Mouse (Mus musculus): ENCODE data around the gene Rad51b.
"Not testable (repeated sequence)": the region's sequence is repeated elsewhere in the genome, so short reads cannot be mapped to it uniquely, and the experiment has no call there.

DNA sequence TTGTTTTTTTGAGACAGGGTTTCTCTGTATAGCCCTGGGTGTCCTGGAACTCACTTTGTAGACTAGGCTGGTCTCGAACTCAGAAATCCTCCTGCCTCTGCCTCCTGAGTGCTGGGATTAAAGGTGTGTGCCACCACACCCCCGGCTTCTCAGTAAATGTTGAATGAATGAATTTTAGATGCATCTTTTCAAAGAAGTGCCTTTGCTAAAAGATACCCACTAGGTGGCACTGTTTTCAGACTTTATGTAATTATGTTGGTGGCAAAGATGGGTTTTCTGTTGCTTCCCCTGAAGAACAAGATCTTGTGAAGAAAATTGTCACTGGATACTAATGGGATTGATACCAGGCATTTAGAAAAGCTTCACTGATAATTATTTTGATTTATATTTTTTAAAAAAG lies 25.5 kb downstream of the Rad51b start:
- TF ChIP-seq TAL1 (conservative IDR thresholded peaks at IDR 0.05; ENCODE audit: low read depth, low read length); GATA1 (IDR thresholded peaks at IDR 0.05; ENCODE audit: borderline replicate concordance, low read length); GATA2 (IDR thresholded peaks at IDR 0.05; ENCODE audit: borderline replicate concordance, low read depth, low read length): not testable (repeated sequence)
- TF ChIP-seq CTCF (IDR thresholded peaks at IDR 0.05; ENCODE audit: low read depth, low read length) = peak; percentile 41; the same call in 1 of the 2 replicates
